Mouse (Mus musculus) 416B (cell line): Measurements from ENCODE around the gene Gm47995.

Experiments
- DNase-seq: peaks from one replicate; pipeline ENCODE4 v3.0.0; 2011; ENCODE audit warnings: low read depth

Gm47995 gene

GRCm38 (mm10) chr1:151228320-151228989 lies 30.2 kb downstream of the Gm47995 start:
- DNase-seq = peak; percentile 23

- DNase-seq = no peak
Measured at GRCm38 (mm10) chr1:151232346-151232745, 34.1 kb downstream of the Gm47995 start.

- DNase-seq = no peak
Measured at GRCm38 (mm10) chr1:151233756-151234155, 35.5 kb downstream of the Gm47995 start.

GRCm38 (mm10) chr1:151235574-151235973 lies 37.3 kb downstream of the Gm47995 start:
- DNase-seq = no peak

- peak; percentile 73 for DNase-seq
Measured at GRCm38 (mm10) chr1:151236141-151236930, 38.1 kb downstream of the Gm47995 start.

- no peak for DNase-seq
Measured at GRCm38 (mm10) chr1:151237780-151238179, 39.5 kb downstream of the Gm47995 start.

- no peak for DNase-seq
Measured at GRCm38 (mm10) chr1:151243332-151243731, 45.1 kb downstream of the Gm47995 start.

GRCm38 (mm10) chr1:151244013-151244412 lies 45.8 kb downstream of the Gm47995 start:
- no peak for DNase-seq

GRCm38 (mm10) chr1:151244761-151245160 lies 46.5 kb downstream of the Gm47995 start:
- no peak for DNase-seq

GRCm38 (mm10) chr1:151245165-151245564 lies 46.9 kb downstream of the Gm47995 start:
- DNase-seq = peak; percentile 49

- no peak for DNase-seq
Measured at GRCm38 (mm10) chr1:151245846-151246245, 47.6 kb downstream of the Gm47995 start.
